Mouse (Mus musculus) MEL (cell line): ENCODE measurements around the gene Wdr75. TPM values are rescaled to one million over a fixed set of nuclear protein-coding genes. Genes with fewer than 3 reads are reported as not detected.

ENCODE experiments used
- DNase-seq: peaks from one replicate; pipeline ENCODE4 v3.0.0; 2011; ENCODE audit warnings: low read depth, low spot score
- H3K27ac ChIP-seq: 2 replicates; pipeline ENCODE4 v1.5.1; 2012; ENCODE audit warnings: low read depth, mild to moderate bottlenecking, control low read depth, low read length, moderate library complexity; ENCODE audit not compliant: control insufficient read depth
- H3K27me3 ChIP-seq, 2 experiments: fragments of 150-350 bp in 1 of 2; sonication (generic) in 1 of 2; 2 replicates each; pipeline ENCODE4 v1.6.1; 2012; ENCODE audit warnings: low read length in 2 of 2, mild to moderate bottlenecking in 2 of 2, improper control_type of control experiment in 1 of 2, moderate library complexity in 1 of 2; ENCODE audit not compliant: insufficient read depth in 2 of 2, control insufficient read depth in 1 of 2
- H3K36me3 ChIP-seq, 2 experiments: 2 replicates each; pipeline ENCODE4 v1.6.1; 2012 to 2014; ENCODE audit warnings: low read length in 2 of 2, improper control_type of control experiment in 1 of 2, inconsistent platforms in 1 of 2, mild to moderate bottlenecking in 1 of 2; ENCODE audit not compliant: insufficient read depth in 2 of 2, control insufficient read depth in 1 of 2
- H3K4me1 ChIP-seq, 2 experiments: fragments of 150-350 bp in 1 of 2; sonication (generic) in 1 of 2; 2 replicates each; pipeline ENCODE4 v1.6.1; 2012; ENCODE audit warnings: low read length in 2 of 2, improper control_type of control experiment in 1 of 2, mild to moderate bottlenecking in 1 of 2; ENCODE audit not compliant: insufficient read depth in 2 of 2, control insufficient read depth in 1 of 2
- H3K4me3 ChIP-seq, 2 experiments: fragments of 150-350 bp in 1 of 2; sonication (generic) in 1 of 2; 2 replicates each; pipeline ENCODE4 v1.5.1; 2012; ENCODE audit warnings: low read depth in 2 of 2, low read length in 2 of 2, mild to moderate bottlenecking in 2 of 2, moderate library complexity in 2 of 2, control low read depth in 1 of 2, improper control_type of control experiment in 1 of 2; ENCODE audit not compliant: control insufficient read depth in 1 of 2, insufficient read depth in 1 of 2
- H3K79me2 ChIP-seq: 2 replicates; pipeline ENCODE4 v1.6.1; 2012; ENCODE audit warnings: mild to moderate bottlenecking, low read length, moderate library complexity; ENCODE audit not compliant: control insufficient read depth, poor library complexity, insufficient read depth
- H3K9ac ChIP-seq: 2 replicates; pipeline ENCODE4 v1.6.1; 2012; ENCODE audit warnings: low read depth, mild to moderate bottlenecking, control low read depth, low read length, moderate library complexity; ENCODE audit not compliant: control insufficient read depth, poor library complexity, severe bottlenecking
- H3K9me3 ChIP-seq: fragments of 150-350 bp; sonication (generic); replicated peaks from 2 replicates; pipeline ENCODE4 v1.6.1; 2012; ENCODE audit warnings: mild to moderate bottlenecking, low read length, improper control_type of control experiment, moderate library complexity; ENCODE audit not compliant: insufficient read depth
- BHLHE40 ChIP-seq: IDR thresholded peaks from 2 replicates; pipeline ENCODE4 v1.6.1; 2012; ENCODE audit warnings: low read depth, mild to moderate bottlenecking, inconsistent platforms, low read length, improper control_type of control experiment, borderline replicate concordance
- CHD1 ChIP-seq: IDR thresholded peaks from 2 replicates; pipeline ENCODE4 v1.6.1; 2012; ENCODE audit warnings: low read depth, mild to moderate bottlenecking, inconsistent platforms, low read length, improper control_type of control experiment
- CHD2 ChIP-seq: IDR thresholded peaks from 2 replicates; pipeline ENCODE4 v1.6.1; 2011; ENCODE audit warnings: low read length, improper control_type of control experiment
- ELF1 ChIP-seq: IDR thresholded peaks from 2 replicates; pipeline ENCODE4 v1.6.1; 2014; ENCODE audit warnings: low read depth, mild to moderate bottlenecking, inconsistent platforms, low read length, improper control_type of control experiment, moderate library complexity
- EP300 ChIP-seq, 2 experiments: IDR thresholded peaks; 2 replicates each; pipeline ENCODE4 v1.6.1; 2011; ENCODE audit warnings: improper control_type of control experiment in 2 of 2, low read length in 2 of 2, low read depth in 1 of 2, mild to moderate bottlenecking in 1 of 2
- ETS1 ChIP-seq: IDR thresholded peaks from 2 replicates; pipeline ENCODE4 v1.6.1; 2012; ENCODE audit warnings: low read depth, mild to moderate bottlenecking, inconsistent platforms, low read length, improper control_type of control experiment, moderate library complexity
- GABPA ChIP-seq: IDR thresholded peaks from 2 replicates; pipeline ENCODE4 v1.6.1; 2012; ENCODE audit warnings: low read depth, mild to moderate bottlenecking, inconsistent platforms, low read length, improper control_type of control experiment, moderate library complexity
- GATA1 ChIP-seq: IDR thresholded peaks from 2 replicates; pipeline ENCODE4 v1.6.1; 2011; ENCODE audit warnings: low read depth, low read length, improper control_type of control experiment
- HCFC1 ChIP-seq: IDR thresholded peaks from 2 replicates; pipeline ENCODE4 v1.6.1; 2012; ENCODE audit warnings: low read depth, mild to moderate bottlenecking, inconsistent platforms, low read length, improper control_type of control experiment, moderate library complexity
- JUND ChIP-seq: IDR thresholded peaks from 2 replicates; pipeline ENCODE4 v1.6.1; 2011; ENCODE audit warnings: low read depth, mild to moderate bottlenecking, improper control_type of control experiment, low read length
- KAT2A ChIP-seq: conservative IDR thresholded peaks from 2 replicates; pipeline ENCODE4 v1.6.1; 2012; ENCODE audit warnings: low read depth, low read length, improper control_type of control experiment, inconsistent platforms
- MAX ChIP-seq: IDR thresholded peaks from 2 replicates; pipeline ENCODE4 v1.6.1; 2011; ENCODE audit warnings: low read length, improper control_type of control experiment
- MEF2A ChIP-seq: IDR thresholded peaks from 2 replicates; pipeline ENCODE4 v1.6.1; 2014; ENCODE audit warnings: low read depth, mild to moderate bottlenecking, inconsistent platforms, low read length, improper control_type of control experiment; ENCODE audit not compliant: poor library complexity, insufficient replicate concordance, severe bottlenecking; ENCODE audit errors: extremely low read depth
- MYB ChIP-seq: IDR thresholded peaks from 2 replicates; pipeline ENCODE4 v1.6.1; 2011; ENCODE audit warnings: mild to moderate bottlenecking, low read depth, low read length, improper control_type of control experiment
- MYC ChIP-seq: IDR thresholded peaks from 2 replicates; pipeline ENCODE4 v1.6.1; 2011; ENCODE audit warnings: low read depth, mild to moderate bottlenecking, low read length, improper control_type of control experiment, moderate library complexity
- POLR2AphosphoS2 ChIP-seq: IDR thresholded peaks from 2 replicates; pipeline ENCODE4 v1.6.1; 2011; ENCODE audit warnings: low read length, improper control_type of control experiment
- POLR2AphosphoS5 ChIP-seq: IDR thresholded peaks from 2 replicates; pipeline ENCODE4 v1.6.1; 2012; ENCODE audit warnings: low read depth, borderline replicate concordance, mild to moderate bottlenecking, inconsistent platforms, low read length, moderate library complexity, mixed read lengths
- RCOR1 ChIP-seq: IDR thresholded peaks from 2 replicates; pipeline ENCODE4 v1.6.1; 2012; ENCODE audit warnings: low read depth, mild to moderate bottlenecking, inconsistent platforms, low read length, improper control_type of control experiment
- SMC3 ChIP-seq: IDR thresholded peaks from 2 replicates; pipeline ENCODE4 v1.6.1; 2011; ENCODE audit warnings: low read depth, low read length, improper control_type of control experiment
- TAL1 ChIP-seq: IDR thresholded peaks from 2 replicates; pipeline ENCODE4 v1.6.1; 2012; ENCODE audit warnings: mild to moderate bottlenecking, inconsistent platforms, low read length, moderate library complexity, mixed read lengths
- TCF12 ChIP-seq: IDR thresholded peaks from 2 replicates; pipeline ENCODE4 v1.6.1; 2014; ENCODE audit warnings: low read depth, mild to moderate bottlenecking, inconsistent platforms, low read length, improper control_type of control experiment, moderate library complexity
- UBTF ChIP-seq: IDR thresholded peaks from 2 replicates; pipeline ENCODE4 v1.6.1; 2012; ENCODE audit warnings: low read depth, mild to moderate bottlenecking, inconsistent platforms, low read length, improper control_type of control experiment, moderate library complexity, borderline replicate concordance; ENCODE audit not compliant: insufficient read depth
- USF1 ChIP-seq: IDR thresholded peaks from 2 replicates; pipeline ENCODE4 v1.6.1; 2014; ENCODE audit warnings: low read depth, mild to moderate bottlenecking, inconsistent platforms, low read length, improper control_type of control experiment, moderate library complexity
- USF2 ChIP-seq, 2 experiments: IDR thresholded peaks; 2 replicates each; pipeline ENCODE4 v1.6.1; 2011 to 2012; ENCODE audit warnings: improper control_type of control experiment in 2 of 2, low read length in 2 of 2, borderline replicate concordance in 1 of 2, inconsistent platforms in 1 of 2, low read depth in 1 of 2, mild to moderate bottlenecking in 1 of 2; ENCODE audit not compliant: insufficient read depth in 1 of 2
- ZC3H11A ChIP-seq: IDR thresholded peaks from 2 replicates; pipeline ENCODE4 v1.6.1; 2012; ENCODE audit warnings: low read depth, mild to moderate bottlenecking, inconsistent platforms, low read length, improper control_type of control experiment
- ZKSCAN1 ChIP-seq: IDR thresholded peaks from 2 replicates; pipeline ENCODE4 v1.6.1; 2012; ENCODE audit warnings: low read depth, mild to moderate bottlenecking, inconsistent platforms, low read length, improper control_type of control experiment, moderate library complexity
- ZMIZ1 ChIP-seq: IDR thresholded peaks from 2 replicates; pipeline ENCODE4 v1.6.1; 2012; ENCODE audit warnings: low read depth, mild to moderate bottlenecking, inconsistent platforms, low read length, improper control_type of control experiment, moderate library complexity
- polyA plus RNA-seq, 2 experiments: library from polyadenylated mRNA; stranded (reverse) in 1 of 2; unstranded in 1 of 2; fragments of >175 nt in 1 of 2; fragments of >200 nt in 1 of 2; gene quantifications; 2 replicates each; pipeline versions ENCODE4 v1.2.1 to v1.2.4; 2012; ENCODE audit warnings: low replicate concordance in 2 of 2, low read depth in 1 of 2; ENCODE audit not compliant: insufficient read length in 2 of 2, insufficient read depth in 1 of 2, missing spikeins in 1 of 2
- total RNA-seq: library from RNA; depleted of rRNA; stranded (reverse); fragments of 300-350 nt; gene quantifications from 2 replicates; pipeline ENCODE4 v1.2.3, GENCODE M21; 2012

Wdr75 gene
- total and polyA plus RNA-seq, 3 experiments: 193 to 279 (median 195) TPM

- H3K36me3 ChIP-seq: no peaks in the 10 kb centered on the region
- no peak overlapping the region for H3K4me3 ChIP-seq
- H3K27ac ChIP-seq: no peak overlapping the region
- DNase-seq: no peak
- H3K27me3 ChIP-seq: no peaks in the 10 kb centered on the region
- TF ChIP-seq POLR2AphosphoS2 (no peak), MAX (no peak), CHD1 (no peak), GABPA (no peak), MYB (no peak), MEF2A (no peak), ZMIZ1 (no peak), EP300 (IDR thresholded peaks at IDR 0.05; ENCODE audit: low read depth in 1 of 2, low read length in 2 of 2) (no peak), MYC (no peak), RCOR1 (no peak), ELF1 (no peak), USF2 (IDR thresholded peaks at IDR 0.05; ENCODE audit: borderline replicate concordance in 1 of 2, insufficient read depth in 1 of 2, low read depth in 1 of 2, low read length in 2 of 2) (no peak), KAT2A (no peak), HCFC1 (no peak), UBTF (no peak), ZC3H11A (no peak), ETS1 (no peak), SMC3 (no peak), BHLHE40 (no peak)
- no peak overlapping the region for H3K9ac ChIP-seq
- no peaks in the 10 kb centered on the region for H3K79me2 ChIP-seq
- no peaks in the 10 kb centered on the region for H3K4me1 ChIP-seq
- H3K9me3 ChIP-seq: no peaks in the 10 kb centered on the region; the same call in 1 of the 2 replicates
These were observed 50.5 kb downstream of the Wdr75 start for GRCm38 (mm10) chr1:45845466-45845865.

GRCm38 (mm10) chr1:45858038-45858437, 63.1 kb downstream of the Wdr75 start:
- no peak overlapping the region for H3K9ac ChIP-seq
- peaks cover 5 to 7% of the 10 kb centered on the region in 2 experiments; a peak in 3 of 4 replicates for H3K4me1 ChIP-seq
- H3K27ac ChIP-seq: no peak overlapping the region
- TF ChIP-seq UBTF (no peak), MYB (no peak), GATA1 (no peak), ZKSCAN1 (no peak), ZMIZ1 (no peak), MYC (no peak), GABPA (no peak), POLR2AphosphoS5 (no peak), HCFC1 (no peak), TAL1 (no peak), RCOR1 (no peak), ELF1 (no peak), MAX (no peak), CHD2 (no peak), TCF12 (no peak), JUND (no peak), USF1 (no peak)
- no peaks in the 10 kb centered on the region for H3K9me3 ChIP-seq
- no peaks in the 10 kb centered on the region for H3K27me3 ChIP-seq
- no peak overlapping the region for H3K4me3 ChIP-seq
- no peak for DNase-seq
- H3K79me2 ChIP-seq: no peaks in the 10 kb centered on the region
- H3K36me3 ChIP-seq: peaks cover 0 to 16% of the 10 kb centered on the region in 2 experiments; a peak in 3 of 4 replicates
